Mouse (Mus musculus) adrenal gland, adult (tissue): ENCODE data around the gene Etnk1.
A peak's percentile ranks its signal among the peaks of the same experiment; 100 is the strongest.

Source experiments
- DNase-seq, 2 experiments: peaks; one replicate each; pipeline ENCODE4 v3.0.0; 2022 to 2023; ENCODE audit warnings: low spot score in 1 of 2; ENCODE audit not compliant: inconsistent age in 2 of 2

Gene Etnk1

DNA sequence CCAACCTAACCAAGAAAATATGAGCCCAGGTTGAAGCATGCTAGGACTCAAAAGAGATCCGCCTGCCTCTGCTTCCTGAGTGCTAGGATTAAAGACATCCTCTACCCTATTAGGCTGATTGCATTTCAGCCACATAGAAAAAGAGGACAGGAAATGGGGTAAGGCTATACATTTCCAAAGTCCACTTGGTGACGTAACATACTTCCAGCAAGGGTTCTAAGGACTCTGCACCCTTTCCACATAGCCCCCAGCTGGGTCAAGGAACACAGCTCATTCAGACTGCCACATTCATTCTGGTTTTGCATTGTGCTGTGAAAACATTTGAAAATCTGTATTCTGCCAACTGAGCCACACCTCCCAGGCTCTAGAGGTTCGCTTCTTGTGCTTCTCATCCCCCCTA lies 41.9 kb downstream of the Etnk1 start:
- DNase-seq = no peak

- DNase-seq = no peak
These were observed 45.7 kb downstream of the Etnk1 start for GRCm38 (mm10) chr6:143212766-143213165.

- no peak for DNase-seq
These were observed 46.4 kb downstream of the Etnk1 start for GRCm38 (mm10) chr6:143213461-143213860.

GRCm38 (mm10) chr6:143216221-143216620 lies 49.2 kb downstream of the Etnk1 start:
- no peak for DNase-seq

GRCm38 (mm10) chr6:143219347-143219746 lies 52.3 kb downstream of the Etnk1 start:
- peak in 1 of 2 experiments; percentile 84 for DNase-seq

DNA sequence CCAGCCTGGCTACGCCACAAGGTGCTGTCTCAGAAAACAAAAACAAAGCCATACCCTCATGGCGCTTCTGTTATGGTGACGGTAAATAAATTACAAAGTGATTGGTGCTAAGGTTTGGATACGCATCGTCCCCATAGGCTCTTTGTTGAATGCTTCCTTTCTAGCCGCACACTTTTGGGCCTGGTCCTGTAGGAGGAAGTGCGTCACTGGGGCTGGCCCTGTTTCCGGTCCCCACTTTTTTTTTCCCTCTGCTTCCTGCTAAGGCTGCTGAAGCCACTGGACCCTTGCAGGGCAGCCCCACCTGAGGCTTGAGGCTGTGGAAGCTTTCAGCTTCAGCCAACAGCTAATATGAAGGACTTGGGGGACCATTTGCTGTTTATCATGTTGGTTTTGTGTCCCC lies 54.2 kb downstream of the Etnk1 start:
- DNase-seq = no peak

GRCm38 (mm10) chr6:143224057-143224456 lies 57.0 kb downstream of the Etnk1 start:
- no peak for DNase-seq

DNA sequence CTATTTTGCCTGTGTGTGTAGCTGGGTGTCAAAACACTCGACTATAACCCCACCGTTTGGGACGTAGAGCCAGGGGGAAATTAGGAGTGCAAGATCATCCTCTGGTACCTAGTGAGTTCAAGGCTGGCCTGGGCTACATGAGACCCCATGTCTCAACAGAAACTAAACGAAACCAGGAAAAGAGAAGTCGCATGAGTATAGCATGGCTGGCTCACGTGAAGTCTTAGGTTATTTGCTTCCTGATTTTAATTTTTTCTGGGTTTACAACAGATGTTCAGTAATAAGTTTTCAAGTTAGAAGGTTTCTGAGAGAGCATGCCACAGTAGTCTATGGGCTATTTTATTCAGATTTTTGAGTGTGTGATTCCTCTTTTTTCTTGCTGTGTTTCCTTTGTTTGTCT lies 57.9 kb downstream of the Etnk1 start:
- DNase-seq = no peak

GRCm38 (mm10) chr6:143228696-143229095 lies 61.7 kb downstream of the Etnk1 start:
- no peak for DNase-seq

DNA sequence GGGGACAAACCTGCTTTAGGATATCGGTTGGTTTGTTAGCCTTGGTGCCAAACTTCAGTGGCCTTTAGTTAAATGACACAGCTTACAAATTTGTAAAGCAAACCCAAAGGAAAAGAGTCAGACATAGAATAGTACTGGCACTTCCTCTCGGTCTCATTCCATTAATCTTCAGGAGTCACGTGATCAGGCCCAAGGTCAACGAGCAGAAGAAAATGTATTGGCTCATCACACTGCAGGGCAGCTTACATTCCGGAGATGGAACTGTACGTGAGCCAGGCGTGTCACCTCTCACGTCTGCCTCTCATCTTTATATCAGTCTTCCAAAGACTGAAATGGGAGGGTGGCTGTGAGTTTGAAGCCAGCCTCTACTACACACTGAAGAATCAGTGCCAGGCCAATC lies 62.9 kb downstream of the Etnk1 start:
- peak; percentile 70 to 80 for DNase-seq

DNA sequence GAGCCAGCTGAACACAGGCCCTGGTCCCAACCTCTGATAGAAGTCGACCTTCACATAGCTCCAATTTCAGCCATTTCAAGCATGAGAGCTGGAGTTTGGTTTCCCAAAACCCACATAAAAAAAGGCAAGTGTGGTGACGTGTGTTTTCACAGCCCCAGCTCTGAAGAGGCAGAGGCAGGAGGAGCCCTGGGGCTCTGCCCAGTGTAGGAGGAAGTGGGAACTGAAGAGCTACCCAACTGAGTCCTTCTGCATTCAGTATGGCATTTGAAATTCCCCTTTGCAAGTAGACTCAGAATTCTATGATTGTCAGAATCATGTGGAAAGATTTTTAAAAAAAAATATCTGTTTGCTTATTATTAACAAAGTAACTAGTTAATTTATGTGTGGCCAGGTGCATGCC lies 63.9 kb downstream of the Etnk1 start:
- no peak for DNase-seq

DNA sequence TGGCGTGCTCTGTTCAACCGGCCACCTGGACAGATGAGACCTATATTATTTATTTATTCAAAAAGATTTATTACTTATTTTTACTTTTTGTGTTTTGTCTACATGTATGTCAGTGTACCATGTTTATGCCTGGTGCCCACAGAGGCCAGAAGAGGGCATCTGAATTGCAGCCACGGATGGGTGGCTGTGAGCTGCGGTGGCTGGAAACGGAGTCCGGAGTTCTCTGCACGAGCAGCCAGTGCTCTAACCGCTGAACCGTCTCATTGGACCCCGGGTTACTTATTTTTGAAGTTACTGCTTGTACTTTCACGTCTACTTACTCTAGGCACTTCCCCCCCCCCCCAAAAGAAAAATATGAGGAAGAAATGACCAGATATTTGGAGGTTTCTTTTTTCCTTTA lies 65.7 kb downstream of the Etnk1 start:
- no peak for DNase-seq

- DNase-seq = no peak
These were observed 67.8 kb downstream of the Etnk1 start for GRCm38 (mm10) chr6:143234868-143235267.

DNA sequence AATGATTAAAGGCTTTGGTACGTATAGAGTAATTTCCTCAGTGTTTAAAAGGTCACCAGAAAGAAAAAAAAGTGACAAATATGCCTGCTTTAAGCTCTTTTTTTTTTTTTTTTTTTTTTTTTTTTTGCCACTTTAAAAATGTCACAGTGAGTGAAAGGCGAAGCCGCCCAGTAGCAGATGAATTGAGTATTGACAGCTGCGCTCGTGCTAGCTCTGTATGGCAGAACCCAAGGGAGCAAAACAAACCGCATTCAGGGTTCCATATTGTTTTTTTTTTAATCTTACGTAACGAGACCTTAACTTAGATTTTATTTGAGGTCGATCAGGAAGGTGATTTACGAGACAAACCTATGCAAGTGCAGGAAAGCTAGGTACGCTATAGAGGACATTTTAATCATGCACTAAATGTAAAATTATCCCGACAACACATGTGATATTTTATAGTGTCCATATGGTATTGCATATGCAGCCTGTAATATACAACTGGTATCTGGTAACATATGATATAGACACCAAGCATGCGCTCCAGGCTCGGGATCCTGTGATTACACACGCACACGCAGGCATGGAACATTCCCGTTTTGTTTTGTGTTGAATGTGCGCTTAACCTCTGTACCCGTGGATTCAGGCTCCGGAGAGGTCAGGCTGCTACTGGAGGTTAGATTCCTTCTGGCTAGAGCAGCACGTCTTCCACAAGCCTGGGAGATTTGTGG lies 72.5 kb downstream of the Etnk1 start:
- DNase-seq = no peak

GRCm38 (mm10) chr6:143243191-143243590 lies 76.2 kb downstream of the Etnk1 start:
- no peak for DNase-seq

DNA sequence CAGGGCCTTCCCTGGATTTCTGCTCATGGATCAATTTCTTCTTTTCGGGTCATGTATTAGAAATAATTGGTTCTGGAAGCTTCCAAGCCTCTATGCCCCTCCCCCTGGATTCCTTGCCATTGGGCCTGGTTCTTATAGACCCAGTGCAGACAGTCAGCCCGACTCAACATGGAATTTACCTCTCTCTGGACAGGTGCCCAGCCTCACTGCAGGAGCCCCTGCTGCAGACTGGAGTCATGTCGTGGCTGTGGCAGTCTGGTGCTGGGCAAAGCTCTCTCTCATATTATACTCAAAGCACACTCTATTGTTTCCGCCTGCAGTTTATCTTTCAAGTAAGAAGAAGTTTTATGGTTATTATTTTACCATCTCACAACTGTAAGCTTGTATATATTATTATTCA lies 90.9 kb downstream of the Etnk1 start:
- DNase-seq = no peak

DNA sequence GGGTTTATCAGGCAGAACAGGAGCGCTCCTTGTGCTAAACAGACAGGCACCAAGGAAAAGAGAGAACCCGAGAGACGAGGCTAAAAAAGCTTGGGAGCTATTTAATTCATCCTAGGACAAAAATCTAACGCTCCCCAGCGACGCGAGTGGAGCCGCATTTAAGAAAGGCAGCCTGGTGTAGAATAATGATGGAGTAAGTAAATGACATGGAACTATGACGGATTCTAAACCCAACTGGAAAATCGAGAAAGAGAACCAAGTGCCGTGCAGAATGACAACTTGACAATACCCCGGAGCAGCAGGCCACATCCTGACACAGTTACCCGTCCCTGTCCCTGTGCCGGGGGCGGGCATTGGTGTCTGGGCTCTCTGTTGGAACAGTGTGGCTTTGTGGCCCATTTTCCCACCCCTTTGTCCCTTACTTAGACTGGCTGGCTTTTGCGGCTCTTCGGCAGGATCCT lies 92.2 kb downstream of the Etnk1 start:
- DNase-seq = no peak

GRCm38 (mm10) chr6:143259870-143260559 lies 93.0 kb downstream of the Etnk1 start:
- DNase-seq = peak in 1 of 2 experiments; percentile 25

- DNase-seq = no peak
These were observed 93.7 kb downstream of the Etnk1 start for GRCm38 (mm10) chr6:143260560-143261288.

DNA sequence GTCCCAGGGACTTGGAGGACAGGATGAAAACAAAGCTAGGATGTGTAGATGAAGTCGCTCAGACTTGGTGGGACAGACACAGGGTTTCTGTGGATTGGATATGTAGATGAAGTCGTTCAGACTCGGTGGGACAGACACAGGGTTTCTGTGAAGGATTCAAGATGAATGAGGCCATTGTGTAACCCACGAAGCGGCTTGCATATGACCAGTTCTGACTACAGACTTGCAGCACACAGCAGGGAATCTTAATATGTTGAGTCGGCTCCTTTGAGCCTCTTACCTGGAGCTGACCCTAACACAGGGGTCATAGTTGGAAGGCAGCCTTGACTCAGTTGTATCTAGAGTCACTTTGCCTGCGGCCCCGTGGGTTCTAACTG lies 94.3 kb downstream of the Etnk1 start:
- DNase-seq = no peak

GRCm38 (mm10) chr6:143265482-143265881 lies 98.5 kb downstream of the Etnk1 start:
- no peak for DNase-seq

DNA sequence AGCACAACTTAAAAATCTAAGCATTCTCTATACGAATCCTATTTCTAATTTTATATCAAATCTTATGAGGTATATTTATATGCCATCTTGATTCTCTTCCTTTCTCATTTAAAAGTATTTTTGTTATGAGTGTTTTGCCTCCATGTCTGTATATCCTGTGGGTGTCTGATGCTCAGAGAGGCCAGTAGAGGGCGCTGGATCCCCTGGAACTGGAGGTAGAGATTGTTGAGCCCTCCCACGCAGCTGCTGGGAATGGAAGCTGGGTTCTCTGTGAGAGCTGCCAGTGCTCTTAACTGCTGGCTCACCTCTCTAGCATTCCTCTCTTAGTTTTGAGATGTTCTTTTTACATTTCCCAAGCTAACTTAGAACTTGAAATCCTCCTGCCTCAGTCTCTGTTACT lies 112.2 kb downstream of the Etnk1 start:
- no peak for DNase-seq
